Mouse (Mus musculus): ENCODE results near the gene H2-Ab1. TPM values are rescaled to one million over a fixed set of nuclear protein-coding genes. Genes with fewer than 3 reads are reported as not detected.

H2-Ab1 gene
- polyA plus RNA-seq, 1 experiment from 2014 or later = 22.9 TPM

GRCm38 (mm10) chr17:34291609-34292008 is 34.1 kb downstream of the H2-Ab1 start:
- H3K4me3 ChIP-seq (ENCODE audit: low read length) = no peak overlapping the region
- ATAC-seq (ENCODE audit: low FRiP score, low TSS enrichment) = peak; percentile 81

DNA sequence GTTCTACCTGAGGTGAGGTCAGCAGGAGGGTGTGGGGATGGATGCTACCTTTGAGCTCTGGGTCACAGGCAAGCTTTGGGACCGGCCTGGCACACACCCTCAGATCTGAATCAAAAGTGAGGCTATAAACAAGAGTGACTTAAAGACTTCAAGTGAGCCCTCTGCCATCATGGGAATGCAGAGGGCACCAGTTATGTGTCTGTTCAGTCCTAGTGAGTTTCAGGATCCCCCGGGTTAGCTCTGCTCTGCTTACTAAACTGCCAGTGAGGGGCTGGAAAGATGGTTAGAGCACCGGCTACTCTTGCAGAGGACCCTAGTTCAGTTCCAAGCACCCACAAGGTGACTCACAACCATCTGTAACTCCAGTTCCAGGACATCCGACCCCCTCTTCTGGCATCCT is 35.1 kb downstream of the H2-Ab1 start:
- Histone ChIP-seq H3K36me3 (ENCODE audit: control insufficient read depth, insufficient read depth, low read length) (no peaks in the 10 kb centered on the region), H3K4me3 (ENCODE audit: low read length) (no peak overlapping the region), H3K9ac (ENCODE audit: low read depth, low read length) (no peak overlapping the region), H3K4me2 (replicated peaks; ENCODE audit: low read depth, low read length) (no peak overlapping the region), H3K4me1 (ENCODE audit: control insufficient read depth, insufficient read depth, low read length) (no peaks in the 10 kb centered on the region), H3K27ac (ENCODE audit: low read depth, low read length) (no peak overlapping the region), H3K9me3 (ENCODE audit: control insufficient read depth, low read length) (no peaks in the 10 kb centered on the region), H3K27me3 (ENCODE audit: control insufficient read depth, insufficient read depth, low read length) (no peaks in the 10 kb centered on the region)
- ATAC-seq (ENCODE audit: low FRiP score, low TSS enrichment) = no peak
- WGBS = 91% methylated on average over 4 of the region's 4 CpGs

More at GRCm38 (mm10) chr17:34291609-34292008, 34.1 kb downstream of the H2-Ab1 start:
- 14% methylated on average over 8 of the region's 8 CpGs for WGBS
- Histone ChIP-seq H3K4me2 (replicated peaks; ENCODE audit: low read depth, low read length) (no peak overlapping the region), H3K27me3 (ENCODE audit: control insufficient read depth, insufficient read depth, low read length) (no peaks in the 10 kb centered on the region), H3K27ac (ENCODE audit: low read depth, low read length) (no peak overlapping the region), H3K9me3 (ENCODE audit: control insufficient read depth, low read length) (no peaks in the 10 kb centered on the region), H3K9ac (ENCODE audit: low read depth, low read length) (no peak overlapping the region), H3K4me1 (ENCODE audit: control insufficient read depth, insufficient read depth, low read length) (no peaks in the 10 kb centered on the region), H3K36me3 (ENCODE audit: control insufficient read depth, insufficient read depth, low read length) (no peaks in the 10 kb centered on the region)

- Histone ChIP-seq H3K9me3 (ENCODE audit: control insufficient read depth, low read length) (no peaks in the 10 kb centered on the region), H3K9ac (ENCODE audit: low read depth, low read length) (no peak overlapping the region), H3K27ac (ENCODE audit: low read depth, low read length) (no peak overlapping the region), H3K4me2 (replicated peaks; ENCODE audit: low read depth, low read length) (no peak overlapping the region), H3K27me3 (ENCODE audit: control insufficient read depth, insufficient read depth, low read length) (no peaks in the 10 kb centered on the region), H3K4me3 (ENCODE audit: low read length) (no peak overlapping the region), H3K36me3 (ENCODE audit: control insufficient read depth, insufficient read depth, low read length) (no peaks in the 10 kb centered on the region), H3K4me1 (ENCODE audit: control insufficient read depth, insufficient read depth, low read length) (no peaks in the 10 kb centered on the region)
- no peak for ATAC-seq (ENCODE audit: low FRiP score, low TSS enrichment)
- WGBS = 49% methylated on average over 2 of the region's 2 CpGs
Observed at GRCm38 (mm10) chr17:34293533-34293932, 36.0 kb downstream of the H2-Ab1 start.

GRCm38 (mm10) chr17:34294249-34294648 is 36.8 kb downstream of the H2-Ab1 start:
- 64% methylated on average over 4 of the region's 4 CpGs for WGBS
- ATAC-seq (ENCODE audit: low FRiP score, low TSS enrichment) = no peak

GRCm38 (mm10) chr17:34295307-34295706 is 37.8 kb downstream of the H2-Ab1 start:
- H3K27ac ChIP-seq (ENCODE audit: low read depth, low read length) = no peak overlapping the region
- ATAC-seq (ENCODE audit: low FRiP score, low TSS enrichment) = no peak
- no peaks in the 10 kb centered on the region for H3K36me3 ChIP-seq (ENCODE audit: control insufficient read depth, insufficient read depth, low read length)
- no peaks in the 10 kb centered on the region for H3K27me3 ChIP-seq (ENCODE audit: control insufficient read depth, insufficient read depth, low read length)
- no peak overlapping the region for H3K9ac ChIP-seq (ENCODE audit: low read depth, low read length)
- H3K4me3 ChIP-seq (ENCODE audit: low read length) = no peak overlapping the region
- H3K9me3 ChIP-seq (ENCODE audit: control insufficient read depth, low read length) = no peaks in the 10 kb centered on the region
- no peaks in the 10 kb centered on the region for H3K4me1 ChIP-seq (ENCODE audit: control insufficient read depth, insufficient read depth, low read length)
- H3K4me2 ChIP-seq (replicated peaks; ENCODE audit: low read depth, low read length) = no peak overlapping the region

More at GRCm38 (mm10) chr17:34294249-34294648, 36.8 kb downstream of the H2-Ab1 start:
- Histone ChIP-seq H3K36me3 (ENCODE audit: control insufficient read depth, insufficient read depth, low read length) (no peaks in the 10 kb centered on the region), H3K4me2 (replicated peaks; ENCODE audit: low read depth, low read length) (no peak overlapping the region), H3K9ac (ENCODE audit: low read depth, low read length) (no peak overlapping the region), H3K4me3 (ENCODE audit: low read length) (no peak overlapping the region), H3K9me3 (ENCODE audit: control insufficient read depth, low read length) (no peaks in the 10 kb centered on the region), H3K27me3 (ENCODE audit: control insufficient read depth, insufficient read depth, low read length) (no peaks in the 10 kb centered on the region), H3K4me1 (ENCODE audit: control insufficient read depth, insufficient read depth, low read length) (no peaks in the 10 kb centered on the region), H3K27ac (ENCODE audit: low read depth, low read length) (no peak overlapping the region)

DNA sequence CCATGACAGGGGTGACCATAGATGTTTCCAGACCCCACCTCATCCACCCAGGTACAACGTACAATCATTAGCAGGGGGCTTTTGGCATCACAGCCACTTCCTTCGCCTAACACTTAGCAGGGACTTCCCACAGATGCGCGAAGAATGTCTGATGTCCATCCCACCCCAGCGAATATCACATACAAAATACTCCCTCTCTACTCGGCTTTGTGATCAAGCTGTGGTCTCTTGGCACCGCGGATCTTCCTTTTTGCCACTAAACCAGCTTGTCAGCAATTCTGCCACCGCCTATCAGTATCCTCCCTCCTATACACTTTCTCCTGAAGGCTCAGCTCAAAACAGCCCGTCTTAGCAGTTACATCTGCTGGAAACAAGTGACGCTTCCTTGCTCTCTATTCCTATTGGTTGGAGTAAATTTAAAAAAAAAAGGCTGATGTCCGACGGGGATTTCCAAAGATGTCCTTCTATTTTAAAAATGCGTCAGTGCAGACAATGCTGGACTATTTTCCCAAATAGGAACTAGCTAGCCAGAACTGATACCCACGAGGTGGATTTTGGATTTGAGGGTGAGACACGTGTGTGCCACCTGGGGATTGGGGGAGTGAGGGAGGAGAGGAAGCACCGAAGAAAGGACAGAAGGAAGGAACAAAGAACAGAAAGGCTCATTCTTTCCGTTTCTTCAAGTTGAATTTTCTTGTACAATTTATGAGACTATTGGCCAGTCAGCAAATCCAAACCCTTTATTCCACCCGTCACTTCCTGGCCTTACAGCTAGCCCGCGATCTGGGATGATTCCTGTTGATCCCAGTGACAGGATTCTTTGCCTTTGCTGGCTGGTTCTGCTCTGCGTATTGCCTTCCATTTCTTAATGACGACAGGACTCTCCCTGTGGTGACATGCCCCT is 38.7 kb downstream of the H2-Ab1 start:
- H3K36me3 ChIP-seq (ENCODE audit: control insufficient read depth, insufficient read depth, low read length) = no peaks in the 10 kb centered on the region
- no peaks in the 10 kb centered on the region for H3K27me3 ChIP-seq (ENCODE audit: control insufficient read depth, insufficient read depth, low read length)
- no peak overlapping the region for H3K27ac ChIP-seq (ENCODE audit: low read depth, low read length)
- peak; percentile 76 for ATAC-seq (ENCODE audit: low FRiP score, low TSS enrichment)
- peak overlapping the region; percentile 36 for H3K4me3 ChIP-seq (ENCODE audit: low read length)
- WGBS = 19% methylated on average over 23 of the region's 23 CpGs
- peak overlapping the region; percentile 52 for H3K4me2 ChIP-seq (replicated peaks; ENCODE audit: low read depth, low read length)
- no peaks in the 10 kb centered on the region for H3K4me1 ChIP-seq (ENCODE audit: control insufficient read depth, insufficient read depth, low read length)
- no peaks in the 10 kb centered on the region for H3K9me3 ChIP-seq (ENCODE audit: control insufficient read depth, low read length)
- no peak overlapping the region for H3K9ac ChIP-seq (ENCODE audit: low read depth, low read length)

DNA sequence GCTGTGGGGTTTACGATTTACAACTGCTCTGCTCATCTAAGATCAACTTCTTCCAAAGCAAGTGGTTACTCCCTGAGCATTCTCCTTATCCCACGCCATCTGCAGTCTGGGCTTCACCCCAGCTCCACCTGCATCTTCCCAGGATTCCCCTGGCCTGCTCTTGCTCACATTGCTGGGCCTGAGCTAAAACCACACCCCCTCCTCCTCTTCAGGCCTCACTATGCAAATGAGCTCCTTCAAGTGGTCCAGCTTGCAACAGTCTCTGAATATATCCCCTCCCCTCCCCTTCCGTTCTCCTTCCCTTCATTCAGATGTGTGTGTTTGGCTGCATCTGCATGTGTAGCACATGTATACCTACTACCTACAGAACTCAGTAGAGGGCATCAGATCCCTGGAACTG is 41.9 kb downstream of the H2-Ab1 start:
- H3K36me3 ChIP-seq (ENCODE audit: control insufficient read depth, insufficient read depth, low read length) = no peaks in the 10 kb centered on the region
- no peaks in the 10 kb centered on the region for H3K9me3 ChIP-seq (ENCODE audit: control insufficient read depth, low read length)
- no peak overlapping the region for H3K4me2 ChIP-seq (replicated peaks; ENCODE audit: low read depth, low read length)
- H3K4me1 ChIP-seq (ENCODE audit: control insufficient read depth, insufficient read depth, low read length) = no peaks in the 10 kb centered on the region
- H3K4me3 ChIP-seq (ENCODE audit: low read length) = no peak overlapping the region
- ATAC-seq (ENCODE audit: low FRiP score, low TSS enrichment) = 0 out of 2 replicates have a peak, but pooled peaks have one; percentile 6
- 73% methylated on average over 3 of the region's 3 CpGs for WGBS
- no peaks in the 10 kb centered on the region for H3K27me3 ChIP-seq (ENCODE audit: control insufficient read depth, insufficient read depth, low read length)
- no peak overlapping the region for H3K9ac ChIP-seq (ENCODE audit: low read depth, low read length)
- no peak overlapping the region for H3K27ac ChIP-seq (ENCODE audit: low read depth, low read length)

DNA sequence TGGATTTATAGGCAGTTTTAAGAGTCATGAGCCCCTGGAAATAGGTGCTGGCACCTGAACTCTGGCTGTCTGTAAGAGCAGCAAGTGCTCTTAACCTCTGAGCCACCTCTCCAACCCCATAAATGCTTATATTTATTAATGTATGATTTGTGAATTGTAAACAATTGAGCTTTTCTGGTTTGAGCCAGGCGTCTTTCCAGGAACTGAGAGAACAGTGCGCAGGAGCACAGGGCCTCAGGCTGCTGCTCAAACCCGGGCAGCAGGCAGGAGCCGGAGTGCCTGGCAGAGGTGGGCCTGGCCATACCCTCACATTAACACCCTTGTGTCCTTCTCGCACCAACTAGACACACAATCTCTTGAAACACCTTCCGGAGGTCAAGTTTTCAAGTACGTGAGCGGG is 42.6 kb downstream of the H2-Ab1 start:
- Histone ChIP-seq H3K9ac (ENCODE audit: low read depth, low read length) (no peak overlapping the region), H3K4me3 (ENCODE audit: low read length) (no peak overlapping the region), H3K4me2 (replicated peaks; ENCODE audit: low read depth, low read length) (no peak overlapping the region), H3K4me1 (ENCODE audit: control insufficient read depth, insufficient read depth, low read length) (no peaks in the 10 kb centered on the region), H3K27me3 (ENCODE audit: control insufficient read depth, insufficient read depth, low read length) (no peaks in the 10 kb centered on the region), H3K36me3 (ENCODE audit: control insufficient read depth, insufficient read depth, low read length) (no peaks in the 10 kb centered on the region), H3K27ac (ENCODE audit: low read depth, low read length) (no peak overlapping the region), H3K9me3 (ENCODE audit: control insufficient read depth, low read length) (no peaks in the 10 kb centered on the region)
- 83% methylated on average over 8 of the region's 8 CpGs for WGBS
- no peak for ATAC-seq (ENCODE audit: low FRiP score, low TSS enrichment)

GRCm38 (mm10) chr17:34300691-34301566 is 43.4 kb downstream of the H2-Ab1 start:
- Histone ChIP-seq H3K4me1 (ENCODE audit: control insufficient read depth, insufficient read depth, low read length) (no peaks in the 10 kb centered on the region), H3K27me3 (ENCODE audit: control insufficient read depth, insufficient read depth, low read length) (no peaks in the 10 kb centered on the region), H3K9me3 (ENCODE audit: control insufficient read depth, low read length) (no peaks in the 10 kb centered on the region), H3K9ac (ENCODE audit: low read depth, low read length) (no peak overlapping the region), H3K27ac (ENCODE audit: low read depth, low read length) (no peak overlapping the region), H3K36me3 (ENCODE audit: control insufficient read depth, insufficient read depth, low read length) (no peaks in the 10 kb centered on the region), H3K4me3 (ENCODE audit: low read length) (no peak overlapping the region), H3K4me2 (replicated peaks; ENCODE audit: low read depth, low read length) (no peak overlapping the region)
- WGBS = 74% methylated on average over 23 of the region's 23 CpGs
- no peak for ATAC-seq (ENCODE audit: low FRiP score, low TSS enrichment)

Data from kidney, embryonic 14.5 days (tissue).